Mouse (Mus musculus): ENCODE results near the gene Olfr67.
"Not testable (repeated sequence)": the region's sequence is repeated elsewhere in the genome, so short reads cannot be mapped to it uniquely, and the experiment has no call there.

The Olfr67 gene

DNA sequence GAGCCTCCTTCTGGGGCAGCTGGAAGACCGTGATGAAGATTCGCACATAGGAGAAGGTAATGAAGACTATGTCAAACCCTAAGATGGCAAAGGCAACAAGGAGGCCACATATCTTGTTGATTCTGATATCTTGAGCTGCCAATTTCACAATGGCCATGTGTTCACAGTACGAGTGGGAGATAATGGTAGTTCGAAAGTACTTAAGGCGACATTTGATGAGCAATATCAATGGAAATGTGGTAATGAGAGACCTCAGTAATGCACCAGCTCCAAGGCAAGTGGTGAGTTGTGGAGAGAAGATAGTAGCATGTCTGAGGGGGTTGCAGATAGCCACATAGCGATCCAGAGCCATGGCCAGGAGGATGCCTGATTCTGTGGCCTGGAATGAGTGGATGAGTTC is 23.9 kb downstream of the Olfr67 start:
- DNase-seq (ENCODE audit: low spot score), result not testable (repeated sequence)

DNA sequence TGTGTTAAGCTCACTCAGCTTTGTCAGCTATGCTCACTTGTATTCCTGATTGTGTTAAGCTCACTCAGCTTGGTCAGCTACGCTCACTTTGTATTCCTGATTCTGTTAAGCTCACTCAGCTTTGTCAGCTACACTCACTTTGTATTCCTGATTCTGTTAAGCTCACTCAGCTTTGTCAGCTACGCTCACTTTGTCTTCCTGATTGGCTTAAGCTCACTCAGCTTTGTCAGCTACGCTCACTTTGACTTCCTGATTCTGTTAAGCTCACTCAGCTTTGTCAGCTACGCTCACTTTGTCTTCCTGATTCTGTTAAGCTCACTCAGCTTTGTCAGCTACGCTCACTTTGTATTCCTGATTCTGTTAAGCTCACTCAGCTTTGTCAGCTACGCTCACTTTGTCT is 29.4 kb downstream of the Olfr67 start:
- not testable (repeated sequence) for DNase-seq (ENCODE audit: low spot score)

DNA sequence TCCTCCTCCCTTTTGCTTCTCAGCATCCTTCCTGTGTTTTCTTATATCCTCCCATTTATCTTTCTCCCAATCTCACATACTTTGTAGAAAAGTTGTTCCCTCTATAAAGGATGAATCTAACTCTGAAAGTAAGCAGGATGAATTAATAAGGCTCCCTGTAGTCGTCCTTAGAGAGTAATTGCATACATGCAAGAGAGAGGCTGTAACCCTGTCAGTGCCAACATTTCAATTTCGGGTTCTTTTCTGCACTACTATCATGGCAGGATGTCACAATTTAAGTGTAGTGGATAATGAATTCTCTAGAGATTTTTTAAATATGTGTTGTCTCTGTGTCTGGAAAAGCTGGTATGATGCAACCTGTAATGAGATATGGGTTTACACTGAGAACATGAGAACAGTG is 34.4 kb downstream of the Olfr67 start, which contains the start of gene Olfr630:
Gene Olfr630 (minus strand): TSS at position 101 of the 400 bp plus-strand sequence.
- no peak for DNase-seq (ENCODE audit: low spot score)

DNA sequence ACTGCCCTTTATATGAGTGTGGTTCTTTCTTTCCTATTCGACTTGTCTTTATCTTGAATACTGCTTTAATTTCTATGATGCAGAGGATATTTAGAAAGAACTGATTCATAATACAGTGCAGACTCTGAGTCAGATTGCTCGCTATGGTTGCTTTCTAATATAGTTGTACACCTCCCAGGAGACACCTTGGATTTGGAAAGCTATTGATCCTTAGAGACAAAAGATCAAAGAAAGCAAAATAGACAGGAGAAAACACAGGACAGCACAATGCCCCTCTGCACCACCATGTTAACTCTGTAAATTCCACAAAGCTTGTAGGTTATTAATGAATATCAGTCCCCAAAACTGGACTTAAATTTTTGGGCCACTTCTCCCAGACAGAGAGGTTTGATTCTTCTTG is 46.8 kb downstream of the Olfr67 start, which contains the start of gene Olfr629:
Gene Olfr629 (minus strand): TSS at position 101 of the 400 bp plus-strand sequence.
- DNase-seq (ENCODE audit: low spot score), result no peak
